Mouse (Mus musculus) heart, embryonic 16.5 days (tissue): ENCODE measurements around the gene Hdac11. TPM values are rescaled to one million over a fixed set of nuclear protein-coding genes. Genes with fewer than 3 reads are reported as not detected.
"Not testable (repeated sequence)": the region's sequence is repeated elsewhere in the genome, so short reads cannot be mapped to it uniquely, and the experiment has no call there.

Source experiments
- ATAC-seq: fragments of 200-750 bp; cut with Nextera tagmentation; replicated peaks from 2 replicates; pipeline ENCODE4 v1.8.0; 2017; ENCODE audit warnings: moderate number of reproducible peaks; ENCODE audit not compliant: insufficient read depth, low FRiP score; ENCODE audit errors: extremely low read depth
- H3K27ac ChIP-seq: fragments of 300-500 bp; sonication (generic); 2 replicates; pipeline ENCODE4 v1.5.1; 2014; ENCODE audit warnings: mild to moderate bottlenecking, low read length, control low read depth, moderate library complexity
- H3K27me3 ChIP-seq: fragments of 300-500 bp; sonication (generic); 2 replicates; pipeline ENCODE4 v1.6.1; 2014; ENCODE audit warnings: low read length, mixed read lengths; ENCODE audit not compliant: control insufficient read depth, insufficient read depth
- H3K36me3 ChIP-seq: fragments of 300-500 bp; sonication (generic); 2 replicates; pipeline ENCODE4 v1.6.1; 2014; ENCODE audit not compliant: control insufficient read depth, insufficient read depth
- H3K4me1 ChIP-seq: fragments of 300-500 bp; sonication (generic); 2 replicates; pipeline ENCODE4 v1.6.1; 2014; ENCODE audit warnings: low read length, mixed read lengths; ENCODE audit not compliant: control insufficient read depth, insufficient read depth
- H3K4me2 ChIP-seq: fragments of 300-500 bp; sonication (generic); 2 replicates; pipeline ENCODE4 v1.6.1; 2014; ENCODE audit warnings: low read depth, mild to moderate bottlenecking, control low read depth, low read length
- H3K4me3 ChIP-seq: fragments of 300-500 bp; sonication (generic); 2 replicates; pipeline ENCODE4 v1.5.1; 2014; ENCODE audit warnings: mild to moderate bottlenecking, control low read depth, low read length
- H3K9ac ChIP-seq: fragments of 300-500 bp; sonication (generic); 2 replicates; pipeline ENCODE4 v1.6.1; 2014; ENCODE audit warnings: low read length, control low read depth
- H3K9me3 ChIP-seq: fragments of 300-500 bp; sonication (generic); replicated peaks from 2 replicates; pipeline ENCODE4 v1.6.1; 2016; ENCODE audit warnings: low read length; ENCODE audit not compliant: control insufficient read depth
- WGBS: fragments of 180-500 bp; shearing (Covaris S2); extraction: QIAGEN DNeasy Blood & Tissue Kit; methylation state at CpG from one replicate; pipeline ENCODE4 v1.1.7; 2014; 5-methylcytosine and 5-hydroxymethylcytosine counted together
- polyA plus RNA-seq: library from polyadenylated mRNA; unstranded; fragments of >200 nt; fragmentation: Nextera tagmentation; extraction: Ambion mirVana; gene quantifications from 2 replicates; pipeline ENCODE4 v1.2.1, GENCODE M21; 2015

Hdac11 gene
- polyA plus RNA-seq, 1 experiment from 2014 or later = 10.8 TPM

GRCm38 (mm10) chr6:91212155-91212554, 55.7 kb downstream of the Hdac11 start, which contains the start of gene Fbln2:
Gene Fbln2 (plus strand): TSS chr6:91212455.
- peaks cover 33% of the 10 kb centered on the region for H3K4me1 ChIP-seq
- peak within 1 kb of the TSS; percentile 55 for H3K4me3 ChIP-seq
- peak within 1 kb of the TSS; percentile 71 for H3K9ac ChIP-seq
- peak within 1 kb of the TSS; percentile 76 for H3K27ac ChIP-seq
- ATAC-seq, H3K9me3 ChIP-seq, H3K27me3 ChIP-seq, H3K36me3 ChIP-seq: not testable (repeated sequence)
- peak within 1 kb of the TSS; percentile 62 for H3K4me2 ChIP-seq

- peak overlapping the region; percentile 5 for H3K27ac ChIP-seq
- H3K27me3 ChIP-seq = peaks cover 9% of the 10 kb centered on the region; the same call in 1 of the 2 replicates
- H3K4me2 ChIP-seq = peak overlapping the region; percentile 62
- peaks cover 33% of the 10 kb centered on the region for H3K4me1 ChIP-seq
- H3K9ac ChIP-seq = peak overlapping the region; percentile 71
- peak overlapping the region; percentile 55 for H3K4me3 ChIP-seq
- under 1% methylated on average over 29 of the region's 29 CpGs for WGBS
- peak; percentile 52; the same call in 1 of the 2 replicates for ATAC-seq
- no peaks in the 10 kb centered on the region for H3K36me3 ChIP-seq
- H3K9me3 ChIP-seq = no peaks in the 10 kb centered on the region
Observed at GRCm38 (mm10) chr6:91212571-91212970, 56.1 kb downstream of the Hdac11 start.

- no peaks in the 10 kb centered on the region for H3K36me3 ChIP-seq
- peak overlapping the region; percentile 71; the same call in 1 of the 2 replicates for H3K9ac ChIP-seq
- no peak for ATAC-seq
- H3K4me2 ChIP-seq = peak overlapping the region; percentile 62
- peak overlapping the region; percentile 55 for H3K4me3 ChIP-seq
- H3K4me1 ChIP-seq = peaks cover 38% of the 10 kb centered on the region
- no peaks in the 10 kb centered on the region for H3K9me3 ChIP-seq
- WGBS = 54% methylated on average over 21 of the region's 21 CpGs
- peak overlapping the region; percentile 5 for H3K27ac ChIP-seq
- peaks cover 11% of the 10 kb centered on the region; the same call in 1 of the 2 replicates for H3K27me3 ChIP-seq
Observed at GRCm38 (mm10) chr6:91213287-91214218, 57.1 kb downstream of the Hdac11 start.

- WGBS = 62% methylated on average over 1 of the region's 1 CpGs
- no peak overlapping the region for H3K9ac ChIP-seq
Observed at GRCm38 (mm10) chr6:91215454-91215853, 59.0 kb downstream of the Hdac11 start.

GRCm38 (mm10) chr6:91218445-91218844, 62.0 kb downstream of the Hdac11 start:
- no peak overlapping the region for H3K4me3 ChIP-seq
- 43% methylated on average over 9 of the region's 9 CpGs for WGBS
- peak; percentile 23 for ATAC-seq
- H3K9ac ChIP-seq = no peak overlapping the region
- H3K9me3 ChIP-seq = no peaks in the 10 kb centered on the region
- H3K36me3 ChIP-seq = no peaks in the 10 kb centered on the region
- H3K4me2 ChIP-seq = no peak overlapping the region
- no peak overlapping the region for H3K27ac ChIP-seq
- peaks cover 7% of the 10 kb centered on the region; the same call in 1 of the 2 replicates for H3K4me1 ChIP-seq
- peaks cover 10% of the 10 kb centered on the region for H3K27me3 ChIP-seq

More at GRCm38 (mm10) chr6:91215454-91215853, 59.0 kb downstream of the Hdac11 start:
- Histone ChIP-seq H3K36me3 (no peaks in the 10 kb centered on the region), H3K4me1 (peaks cover 30% of the 10 kb centered on the region), H3K9me3 (no peaks in the 10 kb centered on the region), H3K4me3 (no peak overlapping the region), H3K27me3 (peaks cover 13% of the 10 kb centered on the region), H3K4me2 (no peak overlapping the region), H3K27ac (no peak overlapping the region)
- no peak for ATAC-seq

GRCm38 (mm10) chr6:91218871-91219270, 62.4 kb downstream of the Hdac11 start:
- Histone ChIP-seq H3K4me3 (no peak overlapping the region), H3K27ac (no peak overlapping the region), H3K4me1 (peaks cover 7% of the 10 kb centered on the region; the same call in 1 of the 2 replicates), H3K9ac (no peak overlapping the region), H3K9me3 (no peaks in the 10 kb centered on the region), H3K36me3 (no peaks in the 10 kb centered on the region), H3K4me2 (no peak overlapping the region), H3K27me3 (peaks cover 7% of the 10 kb centered on the region)
- 45% methylated on average over 3 of the region's 3 CpGs for WGBS
- no peak for ATAC-seq

GRCm38 (mm10) chr6:91220062-91220461, 63.6 kb downstream of the Hdac11 start:
- Histone ChIP-seq H3K27me3 (peaks cover 7% of the 10 kb centered on the region), H3K27ac (no peak overlapping the region), H3K4me2 (no peak overlapping the region), H3K9me3 (no peaks in the 10 kb centered on the region), H3K36me3 (no peaks in the 10 kb centered on the region), H3K4me1 (peaks cover 13% of the 10 kb centered on the region; the same call in 1 of the 2 replicates), H3K4me3 (no peak overlapping the region), H3K9ac (no peak overlapping the region)
- no peak for ATAC-seq

GRCm38 (mm10) chr6:91221094-91221493, 64.6 kb downstream of the Hdac11 start:
- Histone ChIP-seq H3K27me3 (peaks cover 7% of the 10 kb centered on the region), H3K9me3 (no peaks in the 10 kb centered on the region), H3K4me3 (no peak overlapping the region), H3K27ac (no peak overlapping the region), H3K36me3 (no peaks in the 10 kb centered on the region), H3K4me1 (peaks cover 16% of the 10 kb centered on the region; the same call in 1 of the 2 replicates), H3K9ac (no peak overlapping the region), H3K4me2 (no peak overlapping the region)
- 8% methylated on average over 3 of the region's 3 CpGs for WGBS
- no peak for ATAC-seq
